Mouse (Mus musculus) MEL (cell line): Measurements from ENCODE around the gene Galnt18. TPM values are rescaled to one million over a fixed set of nuclear protein-coding genes. Genes with fewer than 3 reads are reported as not detected.

Source experiments
- DNase-seq: peaks from one replicate; pipeline ENCODE4 v3.0.0; 2011; ENCODE audit warnings: low read depth, low spot score
- H3K27ac ChIP-seq: 2 replicates; pipeline ENCODE4 v1.5.1; 2012; ENCODE audit warnings: low read depth, mild to moderate bottlenecking, control low read depth, low read length, moderate library complexity; ENCODE audit not compliant: control insufficient read depth
- H3K27me3 ChIP-seq, 2 experiments: fragments of 150-350 bp in 1 of 2; sonication (generic) in 1 of 2; 2 replicates each; pipeline ENCODE4 v1.6.1; 2012; ENCODE audit warnings: low read length in 2 of 2, mild to moderate bottlenecking in 2 of 2, improper control_type of control experiment in 1 of 2, moderate library complexity in 1 of 2; ENCODE audit not compliant: insufficient read depth in 2 of 2, control insufficient read depth in 1 of 2
- H3K36me3 ChIP-seq, 2 experiments: 2 replicates each; pipeline ENCODE4 v1.6.1; 2012 to 2014; ENCODE audit warnings: low read length in 2 of 2, improper control_type of control experiment in 1 of 2, inconsistent platforms in 1 of 2, mild to moderate bottlenecking in 1 of 2; ENCODE audit not compliant: insufficient read depth in 2 of 2, control insufficient read depth in 1 of 2
- H3K4me1 ChIP-seq, 2 experiments: fragments of 150-350 bp in 1 of 2; sonication (generic) in 1 of 2; 2 replicates each; pipeline ENCODE4 v1.6.1; 2012; ENCODE audit warnings: low read length in 2 of 2, improper control_type of control experiment in 1 of 2, mild to moderate bottlenecking in 1 of 2; ENCODE audit not compliant: insufficient read depth in 2 of 2, control insufficient read depth in 1 of 2
- H3K4me3 ChIP-seq, 2 experiments: fragments of 150-350 bp in 1 of 2; sonication (generic) in 1 of 2; 2 replicates each; pipeline ENCODE4 v1.5.1; 2012; ENCODE audit warnings: low read depth in 2 of 2, low read length in 2 of 2, mild to moderate bottlenecking in 2 of 2, moderate library complexity in 2 of 2, control low read depth in 1 of 2, improper control_type of control experiment in 1 of 2; ENCODE audit not compliant: control insufficient read depth in 1 of 2, insufficient read depth in 1 of 2
- H3K79me2 ChIP-seq: 2 replicates; pipeline ENCODE4 v1.6.1; 2012; ENCODE audit warnings: mild to moderate bottlenecking, low read length, moderate library complexity; ENCODE audit not compliant: control insufficient read depth, poor library complexity, insufficient read depth
- H3K9ac ChIP-seq: 2 replicates; pipeline ENCODE4 v1.6.1; 2012; ENCODE audit warnings: low read depth, mild to moderate bottlenecking, control low read depth, low read length, moderate library complexity; ENCODE audit not compliant: control insufficient read depth, poor library complexity, severe bottlenecking
- H3K9me3 ChIP-seq: fragments of 150-350 bp; sonication (generic); replicated peaks from 2 replicates; pipeline ENCODE4 v1.6.1; 2012; ENCODE audit warnings: mild to moderate bottlenecking, low read length, improper control_type of control experiment, moderate library complexity; ENCODE audit not compliant: insufficient read depth
- CHD1 ChIP-seq: IDR thresholded peaks from 2 replicates; pipeline ENCODE4 v1.6.1; 2012; ENCODE audit warnings: low read depth, mild to moderate bottlenecking, inconsistent platforms, low read length, improper control_type of control experiment
- CHD2 ChIP-seq: IDR thresholded peaks from 2 replicates; pipeline ENCODE4 v1.6.1; 2011; ENCODE audit warnings: low read length, improper control_type of control experiment
- ELF1 ChIP-seq: IDR thresholded peaks from 2 replicates; pipeline ENCODE4 v1.6.1; 2014; ENCODE audit warnings: low read depth, mild to moderate bottlenecking, inconsistent platforms, low read length, improper control_type of control experiment, moderate library complexity
- GABPA ChIP-seq: IDR thresholded peaks from 2 replicates; pipeline ENCODE4 v1.6.1; 2012; ENCODE audit warnings: low read depth, mild to moderate bottlenecking, inconsistent platforms, low read length, improper control_type of control experiment, moderate library complexity
- HCFC1 ChIP-seq: IDR thresholded peaks from 2 replicates; pipeline ENCODE4 v1.6.1; 2012; ENCODE audit warnings: low read depth, mild to moderate bottlenecking, inconsistent platforms, low read length, improper control_type of control experiment, moderate library complexity
- MAX ChIP-seq: IDR thresholded peaks from 2 replicates; pipeline ENCODE4 v1.6.1; 2011; ENCODE audit warnings: low read length, improper control_type of control experiment
- MEF2A ChIP-seq: IDR thresholded peaks from 2 replicates; pipeline ENCODE4 v1.6.1; 2014; ENCODE audit warnings: low read depth, mild to moderate bottlenecking, inconsistent platforms, low read length, improper control_type of control experiment; ENCODE audit not compliant: poor library complexity, insufficient replicate concordance, severe bottlenecking; ENCODE audit errors: extremely low read depth
- MXI1 ChIP-seq: IDR thresholded peaks from 2 replicates; pipeline ENCODE4 v1.6.1; 2011; ENCODE audit warnings: mild to moderate bottlenecking, low read depth, low read length, improper control_type of control experiment
- MYB ChIP-seq: IDR thresholded peaks from 2 replicates; pipeline ENCODE4 v1.6.1; 2011; ENCODE audit warnings: mild to moderate bottlenecking, low read depth, low read length, improper control_type of control experiment
- MYC ChIP-seq: IDR thresholded peaks from 2 replicates; pipeline ENCODE4 v1.6.1; 2011; ENCODE audit warnings: low read depth, mild to moderate bottlenecking, low read length, improper control_type of control experiment, moderate library complexity
- POLR2A ChIP-seq, 2 experiments: IDR thresholded peaks; 2 replicates each; pipeline ENCODE4 v1.6.1; 2011 to 2012; ENCODE audit warnings: low read length in 2 of 2, mild to moderate bottlenecking in 2 of 2, control low read depth in 1 of 2, improper control_type of control experiment in 1 of 2, low read depth in 1 of 2, moderate library complexity in 1 of 2; ENCODE audit not compliant: control insufficient read depth in 1 of 2, insufficient read depth in 1 of 2, poor library complexity in 1 of 2
- RAD21 ChIP-seq: IDR thresholded peaks from 2 replicates; pipeline ENCODE4 v1.6.1; 2011; ENCODE audit warnings: mild to moderate bottlenecking, low read depth, low read length, improper control_type of control experiment
- SIN3A ChIP-seq: IDR thresholded peaks from 2 replicates; pipeline ENCODE4 v1.6.1; 2012; ENCODE audit warnings: low read length, improper control_type of control experiment, inconsistent platforms
- SMC3 ChIP-seq: IDR thresholded peaks from 2 replicates; pipeline ENCODE4 v1.6.1; 2011; ENCODE audit warnings: low read depth, low read length, improper control_type of control experiment
- TAL1 ChIP-seq: IDR thresholded peaks from 2 replicates; pipeline ENCODE4 v1.6.1; 2012; ENCODE audit warnings: mild to moderate bottlenecking, inconsistent platforms, low read length, moderate library complexity, mixed read lengths
- USF2 ChIP-seq, 2 experiments: IDR thresholded peaks; 2 replicates each; pipeline ENCODE4 v1.6.1; 2011 to 2012; ENCODE audit warnings: improper control_type of control experiment in 2 of 2, low read length in 2 of 2, borderline replicate concordance in 1 of 2, inconsistent platforms in 1 of 2, low read depth in 1 of 2, mild to moderate bottlenecking in 1 of 2; ENCODE audit not compliant: insufficient read depth in 1 of 2
- ZMIZ1 ChIP-seq: IDR thresholded peaks from 2 replicates; pipeline ENCODE4 v1.6.1; 2012; ENCODE audit warnings: low read depth, mild to moderate bottlenecking, inconsistent platforms, low read length, improper control_type of control experiment, moderate library complexity
- polyA plus RNA-seq, 2 experiments: library from polyadenylated mRNA; stranded (reverse) in 1 of 2; unstranded in 1 of 2; fragments of >175 nt in 1 of 2; fragments of >200 nt in 1 of 2; gene quantifications; 2 replicates each; pipeline versions ENCODE4 v1.2.1 to v1.2.4; 2012; ENCODE audit warnings: low replicate concordance in 2 of 2, low read depth in 1 of 2; ENCODE audit not compliant: insufficient read length in 2 of 2, insufficient read depth in 1 of 2, missing spikeins in 1 of 2
- total RNA-seq: library from RNA; depleted of rRNA; stranded (reverse); fragments of 300-350 nt; gene quantifications from 2 replicates; pipeline ENCODE4 v1.2.3, GENCODE M21; 2012

Galnt18 gene
- total and polyA plus RNA-seq, 3 experiments: not detected

DNA sequence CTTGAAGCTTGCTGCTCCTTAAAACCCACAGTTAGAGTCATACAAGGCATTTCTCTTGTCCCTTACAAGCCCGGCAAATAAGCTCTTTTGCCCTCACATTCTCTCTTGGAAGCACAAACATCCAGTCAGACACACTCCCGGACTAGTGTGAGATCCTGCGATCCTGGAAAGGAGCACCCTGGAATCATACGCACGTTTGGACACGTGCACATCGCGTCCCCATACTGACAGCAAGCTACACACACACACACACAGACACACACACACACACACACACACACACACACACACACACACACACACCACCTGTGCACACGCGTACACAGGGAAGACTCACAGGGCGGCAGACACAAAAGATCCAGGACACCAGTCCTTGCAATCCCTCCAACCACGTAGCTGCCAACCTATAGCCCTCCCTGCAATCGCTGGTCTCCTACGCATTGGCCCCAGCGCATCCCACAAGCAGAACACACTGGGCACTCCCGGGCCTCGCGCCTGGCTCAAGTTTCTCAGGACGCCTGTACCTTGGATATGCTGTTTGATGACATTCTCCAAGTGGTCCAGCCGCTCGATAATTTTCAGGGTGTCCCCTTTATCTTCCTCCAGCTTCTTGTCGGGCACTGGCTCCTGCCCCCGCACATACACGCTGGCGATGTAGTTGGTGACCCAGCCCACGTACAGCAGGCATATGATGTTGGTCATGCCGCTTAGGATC lies 831 bp downstream of the Galnt18 start:
- Histone ChIP-seq H3K36me3 (no peaks in the 10 kb centered on the region), H3K9ac (no peak overlapping the region), H3K9me3 (no peaks in the 10 kb centered on the region), H3K4me3 (no peak overlapping the region), H3K27ac (no peak overlapping the region), H3K4me1 (no peaks in the 10 kb centered on the region), H3K79me2 (no peaks in the 10 kb centered on the region)
- no peak for DNase-seq
- TF ChIP-seq SMC3 (no peak), GABPA (no peak), MEF2A (no peak), RAD21 (no peak), MYC (no peak), HCFC1 (no peak), ELF1 (no peak), CHD1 (no peak), MYB (no peak), USF2 (IDR thresholded peaks at IDR 0.05; ENCODE audit: borderline replicate concordance in 1 of 2, insufficient read depth in 1 of 2, low read depth in 1 of 2, low read length in 2 of 2) (no peak), SIN3A (no peak), MAX (no peak), MXI1 (no peak), TAL1 (no peak), CHD2 (no peak)
- TF ChIP-seq, all 39 proteins: peak for 0
- no peaks in the 10 kb centered on the region for H3K27me3 ChIP-seq

DNA sequence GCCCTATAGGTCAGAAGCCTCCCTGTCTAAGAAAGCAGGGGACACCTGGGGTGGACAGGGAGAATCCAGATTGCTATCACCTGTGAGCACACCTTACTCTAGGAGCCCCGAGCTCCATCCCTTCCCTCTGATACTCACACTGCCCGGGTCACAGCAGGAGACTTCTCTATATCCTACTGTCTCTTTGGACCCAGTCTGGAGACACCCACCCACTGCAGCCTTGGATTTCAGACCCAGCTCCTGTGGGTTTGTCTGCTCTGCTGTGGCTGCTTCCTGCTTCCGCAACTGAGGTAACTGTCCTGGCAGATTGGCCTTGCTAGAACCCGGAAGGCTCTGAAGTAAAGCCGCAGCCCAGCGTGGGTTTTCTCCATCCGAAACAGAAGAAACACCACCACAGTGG lies 1.6 kb downstream of the Galnt18 start:
- Histone ChIP-seq H3K36me3 (no peaks in the 10 kb centered on the region), H3K4me3 (no peak overlapping the region), H3K79me2 (no peaks in the 10 kb centered on the region), H3K9me3 (no peaks in the 10 kb centered on the region), H3K9ac (no peak overlapping the region), H3K4me1 (no peaks in the 10 kb centered on the region), H3K27ac (no peak overlapping the region), H3K27me3 (no peaks in the 10 kb centered on the region)
- no peak for TF ChIP-seq ZMIZ1
- TF ChIP-seq POLR2A (IDR thresholded peaks at IDR 0.05; ENCODE audit: control insufficient read depth in 1 of 2, insufficient read depth in 1 of 2, low read depth in 1 of 2, low read length in 2 of 2, poor library complexity in 1 of 2): no peak
- no peak for DNase-seq
